Mouse (Mus musculus): ENCODE results near the gene Zbtb45. TPM values are rescaled to one million over a fixed set of nuclear protein-coding genes. Genes with fewer than 3 reads are reported as not detected.
A peak's percentile ranks its signal among the peaks of the same experiment; 100 is the strongest.

Gene Zbtb45
- 10 to 100 TPM; 10.4 to 13.5 TPM for total RNA-seq (2021)
- long read RNA-seq, experiment 1, transcript Zbtb45-201 (3 exons, 2,171 nt), result major isoform, 7 of 25 reads
- long read RNA-seq, experiment 1, partial matches to known transcripts, result 3 of 25 reads
- long read RNA-seq, experiment 1, other reads (novel, unspliced or antisense), result 12 of 25 reads
- long read RNA-seq, experiment 2, partial matches to known transcripts, result 1 of 24 reads
- long read RNA-seq, experiment 2, other reads (novel, unspliced or antisense), result 17 of 24 reads

- DNase-seq (ENCODE audit: low spot score in 2 of 2), result no peak
Observed at GRCm38 (mm10) chr7:13010005-13010908, at the start of gene Zbtb45. Gene Zbtb45, minus strand, starts transcription at chr7:13010034.

- no peak for DNase-seq (ENCODE audit: low spot score in 2 of 2)
Observed at GRCm38 (mm10) chr7:13059536-13059935, 49.7 kb upstream of the Zbtb45 start.

DNA sequence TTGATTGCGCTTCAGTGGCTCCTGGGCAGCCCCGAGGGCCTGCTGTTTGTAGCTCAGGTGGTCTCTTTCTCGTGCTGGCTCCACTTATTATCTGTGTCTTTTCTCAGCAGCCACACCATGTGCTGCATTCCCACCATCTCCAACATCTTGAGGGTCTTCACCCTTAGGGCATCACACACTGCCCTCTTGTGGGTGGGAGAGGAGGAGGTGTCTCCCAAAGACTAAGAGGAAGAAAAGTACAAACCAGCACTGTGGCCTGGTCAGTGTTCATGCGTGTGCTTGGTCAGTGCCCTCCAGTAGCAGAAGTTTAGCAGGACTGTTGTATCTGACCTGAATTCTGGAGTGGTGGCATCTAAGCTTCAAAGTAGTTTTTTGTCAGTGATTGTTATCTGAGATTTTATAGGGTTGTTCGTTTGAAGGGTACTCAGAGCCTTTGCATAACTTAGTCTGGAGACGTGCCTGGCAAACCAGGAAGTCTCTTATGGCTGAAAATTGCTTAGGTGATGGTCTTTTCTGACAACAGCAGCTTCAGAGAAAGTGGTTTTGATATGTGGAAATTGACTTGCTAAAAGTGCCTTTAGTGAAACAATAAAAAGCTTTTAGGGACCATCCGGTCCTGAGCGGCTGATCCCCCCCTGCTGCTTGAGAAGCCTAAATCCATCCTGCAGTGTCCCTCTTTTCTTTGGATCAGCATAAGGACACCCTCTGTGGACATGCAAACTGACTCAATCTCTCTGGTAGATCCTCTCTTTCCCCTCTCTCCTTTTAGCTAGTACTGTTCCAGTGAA lies 47.3 kb upstream of the Zbtb45 start:
- DNase-seq (ENCODE audit: low spot score in 2 of 2), result no peak

GRCm38 (mm10) chr7:13054287-13055010 lies 44.6 kb upstream of the Zbtb45 start, which contains the start of gene Mzf1:
Gene Mzf1, minus strand, starts transcription at chr7:13054764.
- peak; percentile 71 to 90 for DNase-seq (ENCODE audit: low spot score in 2 of 2)

DNA sequence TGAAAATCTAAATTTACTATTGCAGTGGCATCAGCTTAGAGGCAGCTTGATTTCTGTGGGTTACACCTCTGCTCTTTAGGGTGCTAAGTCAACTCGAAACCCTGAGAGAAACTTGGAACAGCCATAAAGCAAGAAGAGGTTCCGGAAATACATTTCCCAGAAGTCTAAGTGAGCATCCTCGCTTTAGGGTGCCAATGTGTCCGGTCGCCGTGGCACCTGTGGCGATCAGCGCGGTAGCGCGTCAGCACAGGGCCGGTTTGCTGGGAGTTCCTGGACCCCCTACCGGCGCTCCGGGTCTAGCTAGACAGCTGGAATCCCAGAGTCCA lies 44.1 kb upstream of the Zbtb45 start:
- no peak for DNase-seq (ENCODE audit: low spot score in 2 of 2)

GRCm38 (mm10) chr7:13053501-13053900 lies 43.7 kb upstream of the Zbtb45 start:
- no peak for DNase-seq (ENCODE audit: low spot score in 2 of 2)

- no peak for DNase-seq (ENCODE audit: low spot score in 2 of 2)
Observed at GRCm38 (mm10) chr7:13053001-13053400, 43.2 kb upstream of the Zbtb45 start.

DNA sequence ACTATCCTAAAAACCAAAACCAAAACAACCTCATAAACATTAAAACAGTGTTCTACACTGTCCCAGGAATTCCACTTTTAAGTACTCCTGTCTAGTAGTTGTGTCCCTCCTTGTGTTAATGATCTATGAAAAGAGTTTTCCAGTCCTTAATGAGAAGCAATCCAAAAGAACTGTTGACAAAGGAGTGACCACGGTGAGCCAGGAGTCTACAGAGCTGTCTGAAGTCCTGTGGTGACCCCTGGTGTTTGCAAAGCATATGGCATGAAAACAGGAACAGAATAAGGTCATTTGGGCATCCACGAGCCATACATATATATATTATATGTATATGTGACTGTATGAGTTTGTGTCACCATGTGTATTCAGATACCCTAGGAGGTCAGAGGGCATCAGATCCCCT lies 36.2 kb upstream of the Zbtb45 start:
- no peak for DNase-seq (ENCODE audit: low spot score in 2 of 2)

DNA sequence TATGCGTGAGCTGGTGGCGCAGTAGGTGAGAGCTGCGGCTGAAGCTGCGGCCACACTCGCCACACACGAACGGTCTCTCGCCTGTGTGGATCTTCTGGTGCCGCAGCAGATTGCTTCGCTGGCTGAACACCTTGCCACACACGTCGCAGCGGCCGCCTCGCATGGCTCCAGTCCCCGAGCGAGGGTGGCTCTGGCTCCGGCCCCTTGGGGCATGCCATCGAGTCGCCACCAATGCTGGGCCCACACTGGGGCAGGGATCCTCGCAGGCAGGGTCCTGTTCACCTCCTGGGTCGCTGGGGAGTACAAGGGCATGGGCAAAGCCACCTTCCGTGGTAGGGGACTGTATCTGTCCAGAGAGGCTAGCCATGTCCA lies 34.4 kb upstream of the Zbtb45 start:
- DNase-seq (ENCODE audit: low spot score in 2 of 2), result no peak

- peak in 1 of 2 experiments; percentile 33 for DNase-seq (ENCODE audit: low spot score in 2 of 2)
Observed at GRCm38 (mm10) chr7:13043445-13044253, 33.8 kb upstream of the Zbtb45 start.

GRCm38 (mm10) chr7:13043120-13043444 lies 33.2 kb upstream of the Zbtb45 start:
- no peak for DNase-seq (ENCODE audit: low spot score in 2 of 2)

DNA sequence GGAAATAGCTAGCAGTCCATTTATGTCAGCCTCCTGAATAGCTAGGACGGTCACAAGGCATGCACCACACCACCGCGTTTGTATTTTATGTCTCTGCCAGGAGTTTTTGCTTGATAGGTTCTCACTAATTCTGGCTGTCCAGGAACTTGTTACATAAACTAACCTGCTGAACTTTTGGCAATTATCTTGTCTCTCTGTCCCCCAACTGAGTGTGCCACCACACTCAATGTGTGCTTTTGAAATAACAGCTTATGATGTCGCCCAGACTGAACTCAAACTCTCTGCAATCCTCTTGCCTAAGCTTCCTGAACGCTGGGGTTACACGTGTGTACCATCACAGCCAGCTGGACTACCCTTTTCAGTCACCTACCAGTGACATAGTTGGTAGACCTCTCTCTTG lies 32.7 kb upstream of the Zbtb45 start:
- DNase-seq (ENCODE audit: low spot score in 2 of 2), result no peak

GRCm38 (mm10) chr7:13041256-13041655 lies 31.4 kb upstream of the Zbtb45 start:
- DNase-seq (ENCODE audit: low spot score in 2 of 2), result no peak

DNA sequence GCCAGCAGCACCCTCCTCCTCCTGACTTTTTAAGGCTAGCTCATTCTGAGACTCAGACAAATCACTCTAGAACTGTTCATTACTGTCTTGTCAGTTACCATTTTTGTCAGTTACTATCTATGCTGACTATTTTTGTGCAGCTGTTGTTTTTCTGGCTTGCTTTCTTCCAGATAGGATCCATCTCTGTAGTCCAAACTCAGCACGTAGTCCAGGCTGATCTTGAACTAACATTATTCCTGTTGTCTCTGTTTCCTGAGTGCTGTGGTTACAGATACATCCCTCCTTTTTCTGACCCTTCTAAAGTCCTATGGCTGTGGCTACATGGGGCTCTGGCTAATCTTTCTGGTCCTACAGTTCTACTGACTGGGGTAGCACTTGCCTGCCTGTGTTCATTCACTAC lies 29.3 kb upstream of the Zbtb45 start:
- DNase-seq (ENCODE audit: low spot score in 2 of 2), result no peak

DNA sequence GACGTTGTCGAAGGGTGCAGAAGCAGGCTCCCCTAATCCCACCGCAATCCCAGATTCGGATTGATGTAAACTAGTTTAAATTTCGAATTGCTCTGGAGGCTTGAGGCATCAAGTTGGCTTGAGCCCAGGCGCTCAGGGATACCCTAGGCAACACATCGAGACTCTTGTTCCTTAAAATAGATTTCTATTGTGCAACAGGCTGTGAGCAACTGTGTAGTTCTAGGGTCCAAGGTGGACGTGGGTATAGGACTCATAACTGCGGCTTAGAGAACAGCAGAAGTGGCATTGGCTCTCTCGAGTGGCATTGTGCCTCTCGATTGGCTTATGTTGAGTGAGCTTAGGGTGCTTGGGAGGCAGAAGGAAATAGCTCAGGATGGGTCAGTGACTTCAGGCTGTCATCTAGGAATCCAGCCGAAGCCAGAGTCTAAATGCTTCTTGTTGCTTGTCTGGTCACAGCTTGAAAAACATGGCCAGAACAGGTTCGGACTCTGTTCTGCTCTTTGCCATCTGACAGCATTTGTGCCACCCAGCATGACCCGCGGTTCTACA lies 28.9 kb upstream of the Zbtb45 start:
- no peak for DNase-seq (ENCODE audit: low spot score in 2 of 2)

DNA sequence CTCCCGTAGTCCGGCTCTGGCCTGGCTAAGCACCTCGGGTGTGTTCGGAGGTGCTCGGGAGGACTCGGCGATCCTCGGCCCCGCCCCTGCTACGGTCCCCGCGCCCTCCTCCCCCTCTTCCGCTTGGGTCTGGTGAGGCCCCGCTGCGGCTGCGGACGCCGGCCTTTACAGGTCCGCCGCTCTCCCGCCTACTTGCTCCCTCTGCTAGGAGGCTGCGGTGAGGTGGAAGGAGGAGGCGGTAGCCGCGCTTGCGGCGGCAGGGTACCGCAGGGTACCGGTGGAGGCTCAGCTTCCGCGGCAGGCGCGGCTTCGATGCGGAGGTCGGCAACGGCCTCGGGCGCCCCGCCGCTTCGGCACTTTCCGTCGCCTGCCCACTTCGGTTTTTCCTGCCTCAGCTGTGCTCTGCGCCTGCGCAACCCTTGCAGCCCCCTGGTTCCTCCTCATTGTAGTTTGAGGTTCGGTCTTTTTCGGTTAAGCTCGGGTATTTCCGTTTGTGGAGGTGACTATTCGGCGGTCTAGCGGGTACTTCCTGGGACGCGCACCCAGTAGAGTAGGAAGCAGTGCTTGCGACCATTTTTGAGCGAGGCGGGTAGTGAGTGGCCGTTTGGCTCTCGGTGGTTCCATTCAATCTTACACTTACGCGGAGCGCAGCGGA lies 28.2 kb upstream of the Zbtb45 start, which contains the start of gene Ube2m:
Gene Ube2m (minus strand): TSS at position 375 of the 655 bp plus-strand sequence.
- DNase-seq (ENCODE audit: low spot score in 2 of 2), result peak; percentile 99

GRCm38 (mm10) chr7:13037366-13037765 lies 27.5 kb upstream of the Zbtb45 start:
- DNase-seq (ENCODE audit: low spot score in 2 of 2), result no peak

DNA sequence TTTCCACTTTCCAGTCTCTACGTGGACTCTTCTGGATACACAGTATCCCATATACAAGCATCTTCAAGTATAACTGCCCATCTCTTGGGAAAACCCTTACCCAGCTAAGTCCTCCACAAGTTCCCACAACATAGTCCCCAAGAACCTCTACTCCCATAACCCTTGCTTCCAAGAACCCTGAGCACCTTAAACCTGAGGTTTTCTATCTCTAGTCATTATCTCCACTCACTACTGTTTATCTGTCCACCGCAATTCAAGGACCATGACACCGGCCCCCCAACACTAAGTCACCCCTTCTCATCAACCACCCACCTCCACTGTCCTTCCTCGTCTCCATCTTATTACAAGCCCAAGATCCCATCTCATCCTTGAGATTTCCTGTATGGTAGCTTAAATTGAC lies 27.0 kb upstream of the Zbtb45 start:
- no peak for DNase-seq (ENCODE audit: low spot score in 2 of 2)

- DNase-seq (ENCODE audit: low spot score in 2 of 2), result no peak
Observed at GRCm38 (mm10) chr7:13035211-13035855, 25.5 kb upstream of the Zbtb45 start.
